Mouse (Mus musculus) right cerebral cortex, postnatal 4 days (tissue): Measurements from ENCODE around the gene Arid1b.
"Not testable (repeated sequence)": the region's sequence is repeated elsewhere in the genome, so short reads cannot be mapped to it uniquely, and the experiment has no call there.

Source experiments
- DNase-seq: peaks from one replicate; pipeline ENCODE4 v3.0.0-alpha.2; 2022

Arid1b gene

GRCm38 (mm10) chr17:5059092-5059601, 65.0 kb downstream of the Arid1b start:
- no peak for DNase-seq

- DNase-seq, result no peak
These were observed 66.5 kb downstream of the Arid1b start for GRCm38 (mm10) chr17:5060515-5061084.

GRCm38 (mm10) chr17:5061183-5061582, 67.1 kb downstream of the Arid1b start:
- no peak for DNase-seq

GRCm38 (mm10) chr17:5061593-5061992, 67.5 kb downstream of the Arid1b start:
- no peak for DNase-seq

- DNase-seq, result no peak
These were observed 69.5 kb downstream of the Arid1b start for GRCm38 (mm10) chr17:5063471-5064176.

- no peak for DNase-seq
These were observed 70.6 kb downstream of the Arid1b start for GRCm38 (mm10) chr17:5064777-5065176.

GRCm38 (mm10) chr17:5065270-5065669, 71.1 kb downstream of the Arid1b start:
- no peak for DNase-seq

- no peak for DNase-seq
These were observed 72.7 kb downstream of the Arid1b start for GRCm38 (mm10) chr17:5066835-5067234.

GRCm38 (mm10) chr17:5067264-5067663, 73.1 kb downstream of the Arid1b start:
- no peak for DNase-seq

- no peak for DNase-seq
These were observed 76.3 kb downstream of the Arid1b start for GRCm38 (mm10) chr17:5070399-5070798.

GRCm38 (mm10) chr17:5072539-5072938, 78.4 kb downstream of the Arid1b start:
- no peak for DNase-seq

- DNase-seq, result no peak
These were observed 80.8 kb downstream of the Arid1b start for GRCm38 (mm10) chr17:5074752-5075506.

- no peak for DNase-seq
These were observed 83.9 kb downstream of the Arid1b start for GRCm38 (mm10) chr17:5077996-5078395.

- DNase-seq, result no peak
These were observed 84.4 kb downstream of the Arid1b start for GRCm38 (mm10) chr17:5078576-5078975.

- no peak for DNase-seq
These were observed 86.8 kb downstream of the Arid1b start for GRCm38 (mm10) chr17:5080884-5081419.

- DNase-seq, result no peak
These were observed 88.1 kb downstream of the Arid1b start for GRCm38 (mm10) chr17:5082274-5082673.

GRCm38 (mm10) chr17:5083497-5083896, 89.4 kb downstream of the Arid1b start:
- no peak for DNase-seq

GRCm38 (mm10) chr17:5084139-5084538, 90.0 kb downstream of the Arid1b start:
- peak; percentile 28 for DNase-seq

- DNase-seq, result no peak
These were observed 90.9 kb downstream of the Arid1b start for GRCm38 (mm10) chr17:5085004-5085403.

- DNase-seq, result no peak
These were observed 91.8 kb downstream of the Arid1b start for GRCm38 (mm10) chr17:5085942-5086341.

- DNase-seq, result not testable (repeated sequence)
These were observed 94.1 kb downstream of the Arid1b start for GRCm38 (mm10) chr17:5088241-5088640.

GRCm38 (mm10) chr17:5088822-5089221, 94.7 kb downstream of the Arid1b start:
- no peak for DNase-seq

- DNase-seq, result no peak
These were observed 95.4 kb downstream of the Arid1b start for GRCm38 (mm10) chr17:5089541-5089940.

GRCm38 (mm10) chr17:5091490-5091889, 97.4 kb downstream of the Arid1b start:
- DNase-seq, result no peak
